Mouse (Mus musculus): Measurements from ENCODE around the gene Egfl6.
"Not testable (repeated sequence)": the region's sequence is repeated elsewhere in the genome, so short reads cannot be mapped to it uniquely, and the experiment has no call there.

Gene Egfl6

GRCm38 (mm10) chrX:166516631-166517030 is 68.9 kb downstream of the Egfl6 start:
- no peak for DNase-seq (ENCODE audit: low spot score)

GRCm38 (mm10) chrX:166515923-166516322 is 69.6 kb downstream of the Egfl6 start:
- no peak for DNase-seq (ENCODE audit: low spot score)

DNA sequence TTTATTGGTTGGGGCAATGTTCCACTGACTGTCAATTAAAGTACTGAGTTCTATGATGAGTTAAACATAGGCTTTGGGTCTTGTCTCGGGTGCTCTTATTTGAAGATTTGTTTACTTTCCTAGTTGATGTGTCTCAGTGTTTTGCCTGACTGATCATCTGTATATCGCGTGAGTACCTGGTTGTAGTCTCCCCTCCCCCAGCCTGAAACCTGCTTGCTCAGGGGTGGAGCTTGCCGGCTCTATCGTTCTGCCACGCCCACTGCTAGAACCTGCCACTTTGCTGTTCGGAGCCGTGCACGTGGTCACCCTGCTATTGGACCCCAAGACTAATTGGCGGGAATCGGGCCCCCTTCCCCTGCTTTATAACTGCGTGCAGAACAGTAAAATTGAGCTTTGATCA is 71.5 kb downstream of the Egfl6 start:
- DNase-seq (ENCODE audit: low spot score) = not testable (repeated sequence)

DNA sequence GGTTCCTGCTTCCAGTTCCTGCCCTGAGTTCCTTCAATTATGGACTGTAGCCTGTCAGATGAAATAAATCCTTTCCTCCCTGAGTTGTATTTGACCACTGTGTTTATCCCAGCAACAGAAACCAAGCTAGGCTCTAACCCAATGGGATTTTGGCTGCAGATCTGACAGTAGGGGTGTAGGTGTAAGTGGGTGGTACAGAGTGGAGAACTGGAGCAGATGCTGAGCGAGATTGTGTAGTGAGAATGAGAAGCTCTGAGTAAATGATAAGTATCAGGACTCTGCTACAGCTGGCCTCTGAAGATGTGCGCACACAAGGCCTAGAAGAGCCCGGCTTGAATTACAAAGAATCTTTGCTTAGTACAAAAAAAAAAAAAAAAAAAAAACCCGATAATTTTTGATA is 73.4 kb downstream of the Egfl6 start:
- no peak for DNase-seq (ENCODE audit: low spot score)

DNA sequence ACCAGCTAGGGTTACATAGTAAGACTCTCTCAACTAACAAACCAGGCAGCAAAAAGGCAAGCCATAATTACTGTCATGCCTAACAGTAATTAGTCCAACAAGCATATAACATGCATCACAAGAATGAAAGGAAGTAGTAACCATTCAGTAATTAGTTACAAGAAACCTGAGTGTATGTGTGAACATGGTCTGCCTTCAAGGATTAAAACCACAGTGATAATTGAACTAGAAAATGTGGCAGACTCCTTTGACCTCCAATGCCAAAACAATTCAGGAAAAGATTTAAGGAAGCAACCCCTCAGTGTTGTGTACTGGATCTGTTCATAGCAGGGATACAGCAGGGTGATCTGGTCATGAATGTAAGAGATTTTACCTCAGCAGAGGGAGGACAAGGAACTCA is 74.4 kb downstream of the Egfl6 start:
- DNase-seq (ENCODE audit: low spot score) = peak; percentile 14

- DNase-seq (ENCODE audit: low spot score) = peak; percentile 97
These were observed 75.5 kb downstream of the Egfl6 start for GRCm38 (mm10) chrX:166509761-166510738.

GRCm38 (mm10) chrX:166504421-166504820 is 81.1 kb downstream of the Egfl6 start:
- DNase-seq (ENCODE audit: low spot score) = peak; percentile 39

GRCm38 (mm10) chrX:166499496-166500190 is 85.9 kb downstream of the Egfl6 start:
- no peak for DNase-seq (ENCODE audit: low spot score)

DNA sequence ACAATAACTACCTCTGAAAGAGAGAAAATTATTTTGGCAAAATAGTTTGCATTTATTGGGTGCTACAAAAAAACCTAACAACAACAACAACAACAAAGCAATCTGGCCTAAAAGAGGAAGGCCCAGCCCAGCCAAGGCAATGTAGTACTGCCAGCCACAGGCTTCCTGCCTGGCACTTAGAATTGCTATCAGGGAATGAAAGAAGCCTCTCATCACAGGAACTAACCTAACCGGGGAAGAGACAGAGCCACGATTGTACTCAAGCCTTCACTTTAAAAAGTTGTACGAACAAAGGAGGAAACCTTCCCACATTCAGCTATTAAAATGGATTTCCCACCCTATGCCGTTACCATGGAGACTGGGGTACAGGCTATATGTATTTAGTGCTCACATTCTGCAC is 87.7 kb downstream of the Egfl6 start:
- DNase-seq (ENCODE audit: low spot score) = no peak

GRCm38 (mm10) chrX:166495052-166495451 is 90.5 kb downstream of the Egfl6 start:
- no peak for DNase-seq (ENCODE audit: low spot score)

GRCm38 (mm10) chrX:166479365-166479983 is 106.0 kb downstream of the Egfl6 start, which contains the start of gene Rab9:
Rab9 (minus strand) TSS chrX:166479867.
- DNase-seq (ENCODE audit: low spot score) = peak; percentile 86

DNA sequence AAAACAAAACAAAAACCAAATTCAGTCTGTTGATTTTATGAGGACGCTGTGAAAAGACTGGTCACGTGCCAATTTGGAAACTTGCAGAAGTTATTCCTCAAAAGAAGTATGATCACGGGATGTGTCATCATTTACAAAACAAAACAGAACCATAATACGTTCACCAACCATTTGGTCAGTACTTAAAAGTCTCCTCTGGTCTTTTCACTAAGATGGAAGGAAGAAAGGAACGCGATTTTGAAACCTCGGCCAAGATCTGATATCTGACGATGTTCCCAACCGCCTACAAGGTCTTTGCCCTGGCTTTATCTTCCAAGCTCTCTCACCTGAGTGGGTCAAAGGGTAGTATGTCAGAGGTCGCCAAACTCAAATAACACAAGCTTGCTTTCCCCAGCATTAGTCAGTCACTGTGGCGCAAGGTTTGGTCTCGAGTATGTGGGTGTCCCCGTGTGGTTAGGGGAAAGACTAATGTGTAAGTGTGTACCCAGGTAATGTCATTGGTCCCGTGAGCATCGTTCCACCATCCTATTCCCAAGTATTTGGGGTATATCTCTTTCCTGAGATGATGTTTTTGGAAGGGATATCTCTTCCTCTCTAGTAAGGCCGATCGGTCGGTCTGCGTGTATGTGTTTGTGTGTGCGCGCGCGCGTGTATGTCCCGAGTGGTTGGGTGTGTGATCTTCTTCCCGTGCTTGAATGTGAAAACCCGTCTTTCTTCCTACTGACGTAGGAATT is 106.7 kb downstream of the Egfl6 start:
- peak; percentile 63 for DNase-seq (ENCODE audit: low spot score)

GRCm38 (mm10) chrX:166477393-166477792 is 108.1 kb downstream of the Egfl6 start:
- no peak for DNase-seq (ENCODE audit: low spot score)
